Mouse (Mus musculus): ENCODE data around the gene Plekhg2.

DNA sequence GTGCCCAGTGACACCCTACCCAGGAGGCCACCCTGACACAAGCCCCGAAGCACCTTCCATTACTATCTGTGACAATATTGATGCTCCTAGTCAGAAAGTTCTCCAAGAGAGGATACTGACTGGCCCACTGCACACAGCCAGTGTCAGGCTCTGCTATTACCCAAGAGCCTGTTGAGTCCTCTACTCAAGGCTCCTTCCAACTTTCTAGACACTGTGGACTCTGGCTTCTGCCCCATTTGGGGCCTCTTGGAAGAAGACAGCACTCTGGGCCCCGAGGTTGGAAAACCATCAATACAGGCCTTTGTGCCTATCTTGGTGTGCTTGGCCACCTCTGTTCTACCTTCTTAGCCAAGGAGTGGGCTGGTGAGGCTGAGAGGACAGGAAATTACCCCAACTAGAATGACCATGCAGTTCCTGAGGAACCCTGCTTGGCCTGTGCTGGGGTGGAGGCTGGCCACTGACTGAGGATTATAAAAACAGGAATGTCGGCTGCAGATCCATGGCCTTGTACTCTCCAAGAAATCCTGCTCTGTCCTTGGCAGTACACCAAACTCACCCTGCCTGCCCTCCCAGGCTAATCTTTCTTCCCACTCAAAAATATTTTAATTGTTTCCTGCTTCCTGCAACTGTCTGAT lies 38.6 kb upstream of the Plekhg2 start:
- no peak for TF ChIP-seq CTCF (IDR thresholded peaks at IDR 0.05; ENCODE audit: low read depth, low read length)
- TF ChIP-seq GATA1 (IDR thresholded peaks at IDR 0.05; ENCODE audit: borderline replicate concordance, low read length), result no peak
- TF ChIP-seq GATA2 (IDR thresholded peaks at IDR 0.05; ENCODE audit: borderline replicate concordance, low read depth, low read length), result no peak
- no peak for TF ChIP-seq TAL1 (conservative IDR thresholded peaks at IDR 0.05; ENCODE audit: low read depth, low read length)

Measured in G1E (cell line).